Comparison of ENCODE assay signal across 13 mouse cellular contexts in the genomic region with DNA sequence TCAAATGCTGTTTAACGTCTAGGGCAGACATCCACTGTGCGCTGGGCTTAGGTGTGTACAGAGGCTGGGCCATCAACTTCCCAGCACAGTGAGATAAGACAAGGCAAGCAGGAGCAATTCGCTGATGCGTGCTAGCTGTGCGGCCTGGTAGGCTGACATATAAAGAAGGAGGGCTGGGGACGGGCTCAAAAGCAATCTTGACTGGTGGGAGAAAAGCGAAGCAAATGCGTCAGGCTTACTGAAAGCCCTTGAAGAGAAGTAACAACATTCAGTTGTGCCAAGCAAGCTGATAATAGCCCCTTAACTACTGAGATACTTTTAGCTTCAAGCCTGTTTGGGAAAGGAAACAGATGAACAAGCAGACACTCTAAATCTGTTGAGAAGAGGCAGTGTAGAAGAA.
DNase-seq lines count a peak whose midpoint lies in the region; ATAC-seq lines count a peak whose summit lies in the region.
"Had no signal": no experiment of that assay in that cellular context is flagged by ENCODE, and none has a peak within 500 bp of the region (broad histone marks: within the 10 kb centered on the region; RNA-seq: fewer than 3 reads in every experiment).

No protein-coding gene starts in this region.

- H3K36me3 ChIP-seq in heart, embryonic 11.5 days (ENCODE audit: control insufficient read depth, insufficient read depth, low read length): no peaks in the 10 kb centered on the region
- no peaks in the 10 kb centered on the region for H3K36me3 ChIP-seq in heart, embryonic 15.5 days
- H3K36me3 ChIP-seq: embryonic facial prominence, embryonic 13.5 days had no signal

- H3K27ac ChIP-seq in heart, embryonic 11.5 days (ENCODE audit: low read depth, low read length): peak overlapping the region; percentile 70
- H3K27ac ChIP-seq in heart, embryonic 15.5 days: peak overlapping the region; percentile 79
- H3K27ac ChIP-seq: embryonic facial prominence, embryonic 13.5 days; hindbrain, postnatal 0 days had no signal

- ATAC-seq in heart, embryonic 11.5 days (replicated peaks; ENCODE audit: insufficient number of reproducible peaks, low FRiP score, low TSS enrichment): no peak; the same call in 1 of the 2 replicates
- peak; percentile 57 for ATAC-seq in heart, embryonic 15.5 days (replicated peaks; ENCODE audit: insufficient number of reproducible peaks, insufficient read depth, low FRiP score, low read depth)
- ATAC-seq: hindbrain, postnatal 0 days had no signal

- no peaks in the 10 kb centered on the region for H3K9me3 ChIP-seq in heart, embryonic 11.5 days (replicated peaks; ENCODE audit: control insufficient read depth, low read length)
- H3K9me3 ChIP-seq in heart, embryonic 15.5 days (replicated peaks): no peaks in the 10 kb centered on the region
- H3K9me3 ChIP-seq: embryonic facial prominence, embryonic 13.5 days had no signal

- peak; percentile 10 to 15 for DNase-seq in left cerebral cortex, adult 9 months (ENCODE audit: low spot score in 2 of 2)
- DNase-seq in left cerebral cortex, adult 8-10 months (ENCODE audit: low spot score in 2 of 2): no peak
- peak; percentile 41 for DNase-seq in right cerebral cortex, postnatal 14 days
- no peak for DNase-seq in embryo, embryonic 10 days (ENCODE audit: low spot score)
- DNase-seq in cerebellum, postnatal 14 days: no peak
- DNase-seq: cerebellum, postnatal 10 days; layer of hippocampus, postnatal 36 days had no signal

- H3K4me3 ChIP-seq in heart, embryonic 11.5 days (ENCODE audit: low read depth, low read length): no peak overlapping the region
- no peak overlapping the region for H3K4me3 ChIP-seq in heart, embryonic 15.5 days
- H3K4me3 ChIP-seq: embryonic facial prominence, embryonic 13.5 days had no signal

- WGBS in heart, embryonic 11.5 days (ENCODE audit: insufficient replicate concordance): 14% methylated on average over 8 of the region's 8 CpGs
- 15% methylated on average over 8 of the region's 8 CpGs for WGBS in heart, embryonic 15.5 days

- H3K4me2 ChIP-seq in heart, embryonic 11.5 days: peak overlapping the region; percentile 19; the same call in 1 of the 2 replicates
- H3K4me2 ChIP-seq in heart, embryonic 15.5 days: peak overlapping the region; percentile 18; the same call in 1 of the 2 replicates
- H3K4me2 ChIP-seq: embryonic facial prominence, embryonic 13.5 days; midbrain, embryonic 11.5 days had no signal

- H3K4me1 ChIP-seq in heart, embryonic 11.5 days (ENCODE audit: control insufficient read depth, insufficient read depth, low read length): peaks cover 28% of the 10 kb centered on the region
- H3K4me1 ChIP-seq in heart, embryonic 15.5 days (replicated peaks): peaks cover 45% of the 10 kb centered on the region

- no peaks in the 10 kb centered on the region for H3K27me3 ChIP-seq in heart, embryonic 11.5 days (ENCODE audit: control insufficient read depth, insufficient read depth, low read length)
- no peaks in the 10 kb centered on the region for H3K27me3 ChIP-seq in heart, embryonic 15.5 days
- H3K27me3 ChIP-seq: CH12.LX; embryonic facial prominence, embryonic 13.5 days had no signal

- H3K9ac ChIP-seq in heart, embryonic 11.5 days (ENCODE audit: low read depth, low read length): no peak overlapping the region
- H3K9ac ChIP-seq in heart, embryonic 15.5 days: no peak overlapping the region
- H3K9ac ChIP-seq: embryonic facial prominence, embryonic 13.5 days had no signal

Comparison
In these comparisons a context has a peak if more than half of its experiments do, and no peak if none do; other contexts are left out.
1. DNase-seq: peak in left cerebral cortex, adult 9 months (2 of 2) and right cerebral cortex, postnatal 14 days (single experiment); none in left cerebral cortex, adult 8-10 months (0 of 2), embryo, embryonic 10 days (single experiment) and cerebellum, postnatal 14 days (0 of 2).